Mouse (Mus musculus) bone marrow macrophage, adult 2 months (primary cell): ENCODE results near the gene Trappc13.

ENCODE experiments used
- CTCF ChIP-seq: IDR thresholded peaks from 2 replicates; pipeline ENCODE4 v1.5.1; 2012; ENCODE audit warnings: low read depth, mild to moderate bottlenecking, low read length, moderate library complexity
- POLR2A ChIP-seq: IDR thresholded peaks from 2 replicates; pipeline ENCODE4 v1.6.1; 2012; ENCODE audit warnings: mild to moderate bottlenecking, low read depth, low read length, borderline replicate concordance

DNA sequence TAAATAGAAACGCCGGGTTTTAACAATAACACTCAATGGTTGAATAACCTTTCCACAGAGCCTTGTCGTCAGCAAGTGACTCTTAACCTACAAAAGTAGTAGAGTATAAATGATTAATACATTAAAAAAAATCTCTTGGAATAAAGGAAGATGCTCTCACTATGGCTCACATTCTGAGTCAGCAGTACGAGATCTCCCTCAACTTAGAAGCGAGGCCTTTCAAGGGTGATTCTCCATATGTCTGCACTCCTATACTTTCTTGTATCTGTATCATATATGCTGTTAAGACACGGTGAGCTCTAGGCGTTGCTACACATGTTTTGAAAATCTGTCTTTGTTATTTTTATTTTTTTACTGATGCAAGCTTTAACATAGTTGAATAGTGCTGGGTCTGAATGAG is 67.7 kb downstream of the Trappc13 start:
- no peak for TF ChIP-seq CTCF
- no peak for TF ChIP-seq POLR2A
